Mouse (Mus musculus): Measurements from ENCODE around the gene Specc1. TPM values are rescaled to one million over a fixed set of nuclear protein-coding genes. Genes with fewer than 3 reads are reported as not detected.

The Specc1 gene
- polyA plus RNA-seq, 1 experiment from 2014 or later: 7.1 TPM

GRCm38 (mm10) chr11:62020898-62021297 lies 64.3 kb downstream of the Specc1 start:
- Histone ChIP-seq H3K9ac (replicated peaks; ENCODE audit: low read length) (no peak overlapping the region), H3K4me1 (ENCODE audit: insufficient read depth, low read length) (peaks cover 12% of the 10 kb centered on the region), H3K4me2 (replicated peaks; ENCODE audit: low read depth, low read length) (no peak overlapping the region), H3K4me3 (ENCODE audit: low read length) (no peak overlapping the region), H3K27me3 (ENCODE audit: insufficient read depth, low read length) (no peaks in the 10 kb centered on the region), H3K9me3 (ENCODE audit: low read length) (no peaks in the 10 kb centered on the region), H3K27ac (ENCODE audit: low read length) (no peak overlapping the region), H3K36me3 (ENCODE audit: insufficient read depth, low read length) (no peaks in the 10 kb centered on the region)
- WGBS: 91% methylated on average over 1 of the region's 1 CpGs
- no peak for ATAC-seq (ENCODE audit: low FRiP score, low TSS enrichment)

- 92% methylated on average over 3 of the region's 3 CpGs for WGBS
- ATAC-seq (ENCODE audit: low FRiP score, low TSS enrichment): no peak
- Histone ChIP-seq H3K9me3 (ENCODE audit: low read length) (no peaks in the 10 kb centered on the region), H3K36me3 (ENCODE audit: insufficient read depth, low read length) (no peaks in the 10 kb centered on the region), H3K27ac (ENCODE audit: low read length) (no peak overlapping the region), H3K4me2 (replicated peaks; ENCODE audit: low read depth, low read length) (no peak overlapping the region), H3K9ac (replicated peaks; ENCODE audit: low read length) (no peak overlapping the region), H3K27me3 (ENCODE audit: insufficient read depth, low read length) (no peaks in the 10 kb centered on the region), H3K4me1 (ENCODE audit: insufficient read depth, low read length) (peaks cover 19% of the 10 kb centered on the region), H3K4me3 (ENCODE audit: low read length) (no peak overlapping the region)
Measured at GRCm38 (mm10) chr11:62022105-62022504, 65.5 kb downstream of the Specc1 start.

- Histone ChIP-seq H3K4me1 (ENCODE audit: insufficient read depth, low read length) (peaks cover 23% of the 10 kb centered on the region), H3K9ac (replicated peaks; ENCODE audit: low read length) (no peak overlapping the region), H3K27me3 (ENCODE audit: insufficient read depth, low read length) (no peaks in the 10 kb centered on the region), H3K4me3 (ENCODE audit: low read length) (no peak overlapping the region), H3K9me3 (ENCODE audit: low read length) (no peaks in the 10 kb centered on the region), H3K36me3 (ENCODE audit: insufficient read depth, low read length) (no peaks in the 10 kb centered on the region), H3K27ac (ENCODE audit: low read length) (peak overlapping the region; percentile 74; the same call in 1 of the 2 replicates), H3K4me2 (replicated peaks; ENCODE audit: low read depth, low read length) (no peak overlapping the region)
- no peak for ATAC-seq (ENCODE audit: low FRiP score, low TSS enrichment)
- 88% methylated on average over 8 of the region's 8 CpGs for WGBS
Measured at GRCm38 (mm10) chr11:62022718-62023493, 66.3 kb downstream of the Specc1 start.

GRCm38 (mm10) chr11:62023494-62024233 lies 67.1 kb downstream of the Specc1 start:
- peak overlapping the region; percentile 74 for H3K27ac ChIP-seq (ENCODE audit: low read length)
- H3K4me3 ChIP-seq (ENCODE audit: low read length): no peak overlapping the region
- H3K9ac ChIP-seq (replicated peaks; ENCODE audit: low read length): no peak overlapping the region
- no peak for ATAC-seq (ENCODE audit: low FRiP score, low TSS enrichment)
- WGBS: 81% methylated on average over 12 of the region's 12 CpGs
- H3K4me1 ChIP-seq (ENCODE audit: insufficient read depth, low read length): peaks cover 23% of the 10 kb centered on the region
- H3K9me3 ChIP-seq (ENCODE audit: low read length): no peaks in the 10 kb centered on the region
- H3K27me3 ChIP-seq (ENCODE audit: insufficient read depth, low read length): no peaks in the 10 kb centered on the region
- no peaks in the 10 kb centered on the region for H3K36me3 ChIP-seq (ENCODE audit: insufficient read depth, low read length)
- H3K4me2 ChIP-seq (replicated peaks; ENCODE audit: low read depth, low read length): 0 out of 2 replicates have a peak overlapping the region, but pooled peaks have one; percentile 5

- WGBS: 49% methylated on average over 8 of the region's 8 CpGs
- Histone ChIP-seq H3K4me3 (ENCODE audit: low read length) (no peak overlapping the region), H3K9me3 (ENCODE audit: low read length) (no peaks in the 10 kb centered on the region), H3K4me2 (replicated peaks; ENCODE audit: low read depth, low read length) (0 out of 2 replicates have a peak overlapping the region, but pooled peaks have one; percentile 5), H3K27ac (ENCODE audit: low read length) (peak overlapping the region; percentile 74), H3K27me3 (ENCODE audit: insufficient read depth, low read length) (no peaks in the 10 kb centered on the region), H3K36me3 (ENCODE audit: insufficient read depth, low read length) (no peaks in the 10 kb centered on the region), H3K9ac (replicated peaks; ENCODE audit: low read length) (no peak overlapping the region), H3K4me1 (ENCODE audit: insufficient read depth, low read length) (peaks cover 23% of the 10 kb centered on the region)
- ATAC-seq (ENCODE audit: low FRiP score, low TSS enrichment): no peak; the same call in 1 of the 2 replicates
Measured at GRCm38 (mm10) chr11:62024234-62024601, 67.7 kb downstream of the Specc1 start.

- Histone ChIP-seq H3K4me1 (ENCODE audit: insufficient read depth, low read length) (peaks cover 23% of the 10 kb centered on the region), H3K9me3 (ENCODE audit: low read length) (no peaks in the 10 kb centered on the region), H3K9ac (replicated peaks; ENCODE audit: low read length) (no peak overlapping the region), H3K27ac (ENCODE audit: low read length) (peak overlapping the region; percentile 74; the same call in 1 of the 2 replicates), H3K27me3 (ENCODE audit: insufficient read depth, low read length) (no peaks in the 10 kb centered on the region), H3K4me2 (replicated peaks; ENCODE audit: low read depth, low read length) (no peak overlapping the region), H3K36me3 (ENCODE audit: insufficient read depth, low read length) (no peaks in the 10 kb centered on the region), H3K4me3 (ENCODE audit: low read length) (no peak overlapping the region)
- 63% methylated on average over 5 of the region's 5 CpGs for WGBS
- ATAC-seq (ENCODE audit: low FRiP score, low TSS enrichment): no peak
Measured at GRCm38 (mm10) chr11:62024952-62025351, 68.4 kb downstream of the Specc1 start.

- Histone ChIP-seq H3K27ac (ENCODE audit: low read length) (no peak overlapping the region), H3K9ac (replicated peaks; ENCODE audit: low read length) (no peak overlapping the region), H3K27me3 (ENCODE audit: insufficient read depth, low read length) (no peaks in the 10 kb centered on the region), H3K4me1 (ENCODE audit: insufficient read depth, low read length) (peaks cover 23% of the 10 kb centered on the region), H3K9me3 (ENCODE audit: low read length) (no peaks in the 10 kb centered on the region), H3K36me3 (ENCODE audit: insufficient read depth, low read length) (no peaks in the 10 kb centered on the region), H3K4me3 (ENCODE audit: low read length) (no peak overlapping the region), H3K4me2 (replicated peaks; ENCODE audit: low read depth, low read length) (no peak overlapping the region)
- ATAC-seq (ENCODE audit: low FRiP score, low TSS enrichment): no peak
- 83% methylated on average over 2 of the region's 2 CpGs for WGBS
Measured at GRCm38 (mm10) chr11:62025770-62026169, 69.2 kb downstream of the Specc1 start.

GRCm38 (mm10) chr11:62026345-62026815 lies 69.8 kb downstream of the Specc1 start:
- Histone ChIP-seq H3K4me3 (ENCODE audit: low read length) (no peak overlapping the region), H3K36me3 (ENCODE audit: insufficient read depth, low read length) (no peaks in the 10 kb centered on the region), H3K9me3 (ENCODE audit: low read length) (no peaks in the 10 kb centered on the region), H3K4me2 (replicated peaks; ENCODE audit: low read depth, low read length) (no peak overlapping the region), H3K27me3 (ENCODE audit: insufficient read depth, low read length) (no peaks in the 10 kb centered on the region), H3K27ac (ENCODE audit: low read length) (peak overlapping the region; percentile 40; the same call in 1 of the 2 replicates), H3K4me1 (ENCODE audit: insufficient read depth, low read length) (peaks cover 23% of the 10 kb centered on the region), H3K9ac (replicated peaks; ENCODE audit: low read length) (no peak overlapping the region)
- no peak for ATAC-seq (ENCODE audit: low FRiP score, low TSS enrichment)
- 70% methylated on average over 4 of the region's 4 CpGs for WGBS

GRCm38 (mm10) chr11:62027271-62027670 lies 70.7 kb downstream of the Specc1 start:
- Histone ChIP-seq H3K4me1 (ENCODE audit: insufficient read depth, low read length) (peaks cover 23% of the 10 kb centered on the region), H3K27ac (ENCODE audit: low read length) (peak overlapping the region; percentile 47; the same call in 1 of the 2 replicates), H3K9me3 (ENCODE audit: low read length) (no peaks in the 10 kb centered on the region), H3K36me3 (ENCODE audit: insufficient read depth, low read length) (no peaks in the 10 kb centered on the region), H3K4me2 (replicated peaks; ENCODE audit: low read depth, low read length) (no peak overlapping the region), H3K4me3 (ENCODE audit: low read length) (no peak overlapping the region), H3K9ac (replicated peaks; ENCODE audit: low read length) (no peak overlapping the region), H3K27me3 (ENCODE audit: insufficient read depth, low read length) (no peaks in the 10 kb centered on the region)
- 62% methylated on average over 6 of the region's 6 CpGs for WGBS
- ATAC-seq (ENCODE audit: low FRiP score, low TSS enrichment): 0 out of 2 replicates have a peak, but pooled peaks have one; percentile 46

Measured in kidney, embryonic 16.5 days (tissue).